Mouse (Mus musculus): Measurements from ENCODE around the gene BC051142. TPM values are rescaled to one million over a fixed set of nuclear protein-coding genes. Genes with fewer than 3 reads are reported as not detected.
"Not testable (repeated sequence)": the region's sequence is repeated elsewhere in the genome, so short reads cannot be mapped to it uniquely, and the experiment has no call there.

Gene BC051142
- polyA plus RNA-seq, 1 experiment from 2014 or later, result 0.81 TPM

GRCm38 (mm10) chr17:34477238-34478013 is 78.8 kb downstream of the BC051142 start, which contains the start of gene Btnl4:
Gene Btnl4 (minus strand): TSS chr17:34477318.
- not testable (repeated sequence) for H3K36me3 ChIP-seq (ENCODE audit: control insufficient read depth, insufficient read depth, low read length); H3K4me1 ChIP-seq (ENCODE audit: control insufficient read depth, insufficient read depth, low read length); H3K9me3 ChIP-seq (ENCODE audit: control insufficient read depth, low read length); H3K27me3 ChIP-seq (replicated peaks; ENCODE audit: control insufficient read depth, insufficient read depth, low read length)
- H3K27ac ChIP-seq (ENCODE audit: low read length), result peak within 1 kb of the TSS; percentile 76
- peak within 1 kb of the TSS; percentile 57 for H3K9ac ChIP-seq (ENCODE audit: low read depth, low read length)
- WGBS, result 59% methylated on average over 4 of the region's 5 CpGs
- peak within 1 kb of the TSS; percentile 43 for H3K4me3 ChIP-seq (ENCODE audit: low read length)
- peak; percentile 89 for ATAC-seq
- peak within 1 kb of the TSS; percentile 55 for H3K4me2 ChIP-seq (ENCODE audit: low read depth, low read length)

GRCm38 (mm10) chr17:34492796-34493195 is 94.2 kb downstream of the BC051142 start:
- no peak for ATAC-seq
- H3K4me3 ChIP-seq (ENCODE audit: low read length), result no peak overlapping the region
- H3K4me2 ChIP-seq (ENCODE audit: low read depth, low read length), result no peak overlapping the region
- no peaks in the 10 kb centered on the region for H3K9me3 ChIP-seq (ENCODE audit: control insufficient read depth, low read length)
- H3K4me1 ChIP-seq (ENCODE audit: control insufficient read depth, insufficient read depth, low read length), result no peaks in the 10 kb centered on the region
- no peak overlapping the region for H3K9ac ChIP-seq (ENCODE audit: low read depth, low read length)
- H3K27me3 ChIP-seq (replicated peaks; ENCODE audit: control insufficient read depth, insufficient read depth, low read length), result no peaks in the 10 kb centered on the region
- H3K36me3 ChIP-seq (ENCODE audit: control insufficient read depth, insufficient read depth, low read length), result no peaks in the 10 kb centered on the region
- no peak overlapping the region for H3K27ac ChIP-seq (ENCODE audit: low read length)

GRCm38 (mm10) chr17:34495156-34495555 is 96.5 kb downstream of the BC051142 start:
- WGBS, result 68% methylated on average over 2 of the region's 2 CpGs
- Histone ChIP-seq H3K4me3 (ENCODE audit: low read length) (peak overlapping the region; percentile 43), H3K27ac (ENCODE audit: low read length) (peak overlapping the region; percentile 50; the same call in 1 of the 2 replicates), H3K9ac (ENCODE audit: low read depth, low read length) (peak overlapping the region; percentile 31; the same call in 1 of the 2 replicates), H3K4me2 (ENCODE audit: low read depth, low read length) (peak overlapping the region; percentile 48)
- peak; percentile 69 for ATAC-seq
- H3K27me3 ChIP-seq (replicated peaks; ENCODE audit: control insufficient read depth, insufficient read depth, low read length); H3K36me3 ChIP-seq (ENCODE audit: control insufficient read depth, insufficient read depth, low read length); H3K9me3 ChIP-seq (ENCODE audit: control insufficient read depth, low read length); H3K4me1 ChIP-seq (ENCODE audit: control insufficient read depth, insufficient read depth, low read length): not testable (repeated sequence)

- no peak for ATAC-seq
- Histone ChIP-seq H3K36me3 (ENCODE audit: control insufficient read depth, insufficient read depth, low read length) (no peaks in the 10 kb centered on the region), H3K9ac (ENCODE audit: low read depth, low read length) (peak overlapping the region; percentile 62), H3K4me1 (ENCODE audit: control insufficient read depth, insufficient read depth, low read length) (no peaks in the 10 kb centered on the region), H3K27me3 (replicated peaks; ENCODE audit: control insufficient read depth, insufficient read depth, low read length) (no peaks in the 10 kb centered on the region), H3K4me2 (ENCODE audit: low read depth, low read length) (peak overlapping the region; percentile 48), H3K9me3 (ENCODE audit: control insufficient read depth, low read length) (no peaks in the 10 kb centered on the region), H3K27ac (ENCODE audit: low read length) (peak overlapping the region; percentile 64), H3K4me3 (ENCODE audit: low read length) (peak overlapping the region; percentile 43)
- 84% methylated on average over 1 of the region's 2 CpGs for WGBS
These were observed 97.9 kb downstream of the BC051142 start for GRCm38 (mm10) chr17:34496539-34496938.

GRCm38 (mm10) chr17:34497319-34497718 is 98.7 kb downstream of the BC051142 start:
- H3K27ac ChIP-seq (ENCODE audit: low read length), result peak overlapping the region; percentile 64
- peak; percentile 84 for ATAC-seq
- H3K4me1 ChIP-seq (ENCODE audit: control insufficient read depth, insufficient read depth, low read length); H3K27me3 ChIP-seq (replicated peaks; ENCODE audit: control insufficient read depth, insufficient read depth, low read length); H3K36me3 ChIP-seq (ENCODE audit: control insufficient read depth, insufficient read depth, low read length); H3K9me3 ChIP-seq (ENCODE audit: control insufficient read depth, low read length): not testable (repeated sequence)
- 56% methylated on average over 3 of the region's 3 CpGs for WGBS
- H3K9ac ChIP-seq (ENCODE audit: low read depth, low read length), result 0 out of 2 replicates have a peak overlapping the region, but pooled peaks have one; percentile 62
- peak overlapping the region; percentile 48 for H3K4me2 ChIP-seq (ENCODE audit: low read depth, low read length)
- H3K4me3 ChIP-seq (ENCODE audit: low read length), result peak overlapping the region; percentile 43

GRCm38 (mm10) chr17:34497726-34498125 is 99.1 kb downstream of the BC051142 start:
- Histone ChIP-seq H3K4me2 (ENCODE audit: low read depth, low read length) (peak overlapping the region; percentile 48; the same call in 1 of the 2 replicates), H3K27ac (ENCODE audit: low read length) (peak overlapping the region; percentile 41; the same call in 1 of the 2 replicates)
- H3K36me3 ChIP-seq (ENCODE audit: control insufficient read depth, insufficient read depth, low read length); H3K4me1 ChIP-seq (ENCODE audit: control insufficient read depth, insufficient read depth, low read length); H3K27me3 ChIP-seq (replicated peaks; ENCODE audit: control insufficient read depth, insufficient read depth, low read length); H3K4me3 ChIP-seq (ENCODE audit: low read length); H3K9ac ChIP-seq (ENCODE audit: low read depth, low read length); H3K9me3 ChIP-seq (ENCODE audit: control insufficient read depth, low read length): not testable (repeated sequence)
- peak; percentile 91 for ATAC-seq
- 47% methylated on average over 3 of the region's 4 CpGs for WGBS

- Histone ChIP-seq H3K4me2 (ENCODE audit: low read depth, low read length) (no peak overlapping the region), H3K4me3 (ENCODE audit: low read length) (no peak overlapping the region), H3K9ac (ENCODE audit: low read depth, low read length) (no peak overlapping the region), H3K36me3 (ENCODE audit: control insufficient read depth, insufficient read depth, low read length) (no peaks in the 10 kb centered on the region), H3K4me1 (ENCODE audit: control insufficient read depth, insufficient read depth, low read length) (no peaks in the 10 kb centered on the region), H3K27ac (ENCODE audit: low read length) (no peak overlapping the region), H3K9me3 (ENCODE audit: control insufficient read depth, low read length) (no peaks in the 10 kb centered on the region), H3K27me3 (replicated peaks; ENCODE audit: control insufficient read depth, insufficient read depth, low read length) (no peaks in the 10 kb centered on the region)
- ATAC-seq, result no peak
These were observed 109.0 kb downstream of the BC051142 start for GRCm38 (mm10) chr17:34507591-34507990.

Other genes starting within 250 kb of the BC051142 start
- 3.0 and 3.6 TPM in 2 replicates for gene H2-DMb1, start 245.7 kb upstream of the BC051142 start, polyA plus RNA-seq (2015; fragmentation: Nextera tagmentation; extraction: Ambion mirVana)
- 8.4 and 8.5 TPM in 2 replicates for gene Tap1, start 211.3 kb upstream of the BC051142 start, polyA plus RNA-seq (2015; fragmentation: Nextera tagmentation; extraction: Ambion mirVana)
- gene Psmb9, start 211.1 kb upstream of the BC051142 start, polyA plus RNA-seq (2015; fragmentation: Nextera tagmentation; extraction: Ambion mirVana), result 13.4 and 15.3 TPM in 2 replicates
- gene Psmb8, start 201.1 kb upstream of the BC051142 start, polyA plus RNA-seq (2015; fragmentation: Nextera tagmentation; extraction: Ambion mirVana), result 20.7 and 23.1 TPM in 2 replicates
- gene Tap2, start 195.3 kb upstream of the BC051142 start, polyA plus RNA-seq (2015; fragmentation: Nextera tagmentation; extraction: Ambion mirVana), result 7.2 and 9.1 TPM in 2 replicates
- gene H2-Ob, start 159.9 kb upstream of the BC051142 start, polyA plus RNA-seq (2015; fragmentation: Nextera tagmentation; extraction: Ambion mirVana), result 0.15 and 0.21 TPM in 2 replicates
- gene H2-Ab1, start 141.1 kb upstream of the BC051142 start, polyA plus RNA-seq (2015; fragmentation: Nextera tagmentation; extraction: Ambion mirVana), result 28.5 and 30.9 TPM in 2 replicates
- 15.7 and 17.5 TPM in 2 replicates for gene H2-Aa, start 111.0 kb upstream of the BC051142 start, polyA plus RNA-seq (2015; fragmentation: Nextera tagmentation; extraction: Ambion mirVana)
- gene H2-Eb1, start 93.0 kb upstream of the BC051142 start, polyA plus RNA-seq (2015; fragmentation: Nextera tagmentation; extraction: Ambion mirVana), result 11.0 and 11.1 TPM in 2 replicates
- gene H2-Eb2, start 73.2 kb upstream of the BC051142 start, polyA plus RNA-seq (2015; fragmentation: Nextera tagmentation; extraction: Ambion mirVana), result 0.05 TPM in 1 of 2 replicates, not detected in the other
- 10.6 and 16.0 TPM in 2 replicates for gene Btnl2, start 44.0 kb upstream of the BC051142 start, polyA plus RNA-seq (2015; fragmentation: Nextera tagmentation; extraction: Ambion mirVana)
- 30.2 and 43.2 TPM in 2 replicates for gene Btnl1, start 21.7 kb upstream of the BC051142 start, polyA plus RNA-seq (2015; fragmentation: Nextera tagmentation; extraction: Ambion mirVana)
- 18.1 and 22.3 TPM in 2 replicates for gene Btnl4, start 78.5 kb downstream of the BC051142 start, polyA plus RNA-seq (2015; fragmentation: Nextera tagmentation; extraction: Ambion mirVana)
- gene Btnl6, start 118.5 kb downstream of the BC051142 start, polyA plus RNA-seq (2015; fragmentation: Nextera tagmentation; extraction: Ambion mirVana), result 30.9 and 41.7 TPM in 2 replicates
- gene Notch4, start 165.4 kb downstream of the BC051142 start, polyA plus RNA-seq (2015; fragmentation: Nextera tagmentation; extraction: Ambion mirVana), result 2.5 and 3.8 TPM in 2 replicates
- gene Gpsm3, start 191.0 kb downstream of the BC051142 start, polyA plus RNA-seq (2015; fragmentation: Nextera tagmentation; extraction: Ambion mirVana), result 12.0 and 12.5 TPM in 2 replicates
- 5.6 and 6.9 TPM in 2 replicates for gene Pbx2, start 192.4 kb downstream of the BC051142 start, polyA plus RNA-seq (2015; fragmentation: Nextera tagmentation; extraction: Ambion mirVana)
- 2.3 and 2.4 TPM in 2 replicates for gene Ager, start 199.0 kb downstream of the BC051142 start, polyA plus RNA-seq (2015; fragmentation: Nextera tagmentation; extraction: Ambion mirVana)
- gene Rnf5, start 204.9 kb downstream of the BC051142 start, polyA plus RNA-seq (2015; fragmentation: Nextera tagmentation; extraction: Ambion mirVana), result 190 and 197 TPM in 2 replicates
- 61.8 and 67.9 TPM in 2 replicates for gene Agpat1, start 205.4 kb downstream of the BC051142 start, polyA plus RNA-seq (2015; fragmentation: Nextera tagmentation; extraction: Ambion mirVana)
- gene Egfl8, start 217.2 kb downstream of the BC051142 start, polyA plus RNA-seq (2015; fragmentation: Nextera tagmentation; extraction: Ambion mirVana), result 4.0 and 4.6 TPM in 2 replicates
- gene Ppt2, start 229.7 kb downstream of the BC051142 start, polyA plus RNA-seq (2015; fragmentation: Nextera tagmentation; extraction: Ambion mirVana), result 32.3 and 32.9 TPM in 2 replicates
- 0.32 and 0.47 TPM in 2 replicates for gene Prrt1, start 230.7 kb downstream of the BC051142 start, polyA plus RNA-seq (2015; fragmentation: Nextera tagmentation; extraction: Ambion mirVana)
- gene Fkbpl, start 245.9 kb downstream of the BC051142 start, polyA plus RNA-seq (2015; fragmentation: Nextera tagmentation; extraction: Ambion mirVana), result 10.2 and 14.4 TPM in 2 replicates
- 66.3 and 69.1 TPM in 2 replicates for gene Atf6b, start 248.3 kb downstream of the BC051142 start, polyA plus RNA-seq (2015; fragmentation: Nextera tagmentation; extraction: Ambion mirVana)